Mouse (Mus musculus) adrenal gland, adult 18-20 months (tissue): Measurements from ENCODE around the gene Xrcc1. TPM values are rescaled to one million over a fixed set of nuclear protein-coding genes. Genes with fewer than 3 reads are reported as not detected.
A peak's percentile ranks its signal among the peaks of the same experiment; 100 is the strongest.

ENCODE experiments used
- DNase-seq, 2 experiments: peaks; one replicate each; pipeline ENCODE4 v3.0.0; 2021 to 2022; ENCODE audit warnings: low spot score in 2 of 2
- total RNA-seq, 2 experiments: library from RNA; stranded (reverse); gene quantifications; 1 replicate in 1 of 2; 2 replicates in 1 of 2; pipeline ENCODE4 v1.2.3; 2021

Xrcc1 gene
- total RNA-seq, 2 experiments from 2014 or later, result 35.9 to 37.1 TPM

DNA sequence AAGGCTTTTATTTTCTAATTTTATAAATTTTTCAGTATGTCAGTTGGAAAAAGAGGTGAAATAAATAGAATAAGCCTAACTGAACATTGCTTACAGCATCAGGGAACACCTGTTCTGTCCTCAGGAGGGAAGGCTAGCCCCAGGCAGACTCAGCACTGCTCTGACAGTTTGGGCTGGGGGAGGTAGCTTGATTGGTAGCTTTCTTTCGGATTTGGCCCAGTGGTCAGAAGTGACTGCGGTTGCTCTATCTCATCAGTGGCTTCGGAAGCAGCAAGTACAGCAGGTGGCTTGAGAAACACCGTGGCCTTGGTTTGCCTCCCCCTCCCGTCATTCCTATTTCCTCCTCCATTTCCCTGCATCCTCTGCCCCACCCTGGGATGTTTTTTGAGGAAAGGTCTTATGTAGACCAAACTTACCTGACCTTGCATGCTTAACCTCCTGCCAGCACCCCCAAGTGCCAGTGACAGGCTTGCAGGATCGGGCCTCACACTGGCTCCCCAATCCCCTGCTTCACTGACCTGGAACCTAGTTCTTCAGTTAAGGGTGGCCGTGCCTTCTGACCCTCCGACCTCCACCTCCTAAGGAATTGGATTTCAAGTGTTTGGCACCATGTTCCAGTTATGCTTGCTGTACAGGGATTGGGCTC, 17.2 kb downstream of the Xrcc1 start:
- no peak for DNase-seq

DNA sequence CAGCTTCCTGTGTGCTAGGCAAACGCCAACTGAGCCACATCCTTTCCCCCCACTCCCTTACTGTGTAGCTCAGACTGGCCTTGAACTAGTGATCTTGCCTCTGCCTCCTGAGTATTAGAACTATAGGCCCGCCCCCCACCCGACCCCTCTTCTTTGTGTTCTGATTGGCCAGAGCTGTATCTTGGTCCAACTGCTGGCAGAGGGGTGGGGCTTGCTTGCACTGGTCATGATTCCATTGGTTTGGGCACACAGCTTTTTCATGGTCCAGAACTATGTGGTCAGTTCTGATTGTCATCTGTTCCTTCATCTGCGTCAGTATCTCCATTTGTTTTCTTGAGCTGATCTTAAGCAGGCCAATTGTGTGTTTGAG, 17.7 kb downstream of the Xrcc1 start:
- no peak for DNase-seq

DNA sequence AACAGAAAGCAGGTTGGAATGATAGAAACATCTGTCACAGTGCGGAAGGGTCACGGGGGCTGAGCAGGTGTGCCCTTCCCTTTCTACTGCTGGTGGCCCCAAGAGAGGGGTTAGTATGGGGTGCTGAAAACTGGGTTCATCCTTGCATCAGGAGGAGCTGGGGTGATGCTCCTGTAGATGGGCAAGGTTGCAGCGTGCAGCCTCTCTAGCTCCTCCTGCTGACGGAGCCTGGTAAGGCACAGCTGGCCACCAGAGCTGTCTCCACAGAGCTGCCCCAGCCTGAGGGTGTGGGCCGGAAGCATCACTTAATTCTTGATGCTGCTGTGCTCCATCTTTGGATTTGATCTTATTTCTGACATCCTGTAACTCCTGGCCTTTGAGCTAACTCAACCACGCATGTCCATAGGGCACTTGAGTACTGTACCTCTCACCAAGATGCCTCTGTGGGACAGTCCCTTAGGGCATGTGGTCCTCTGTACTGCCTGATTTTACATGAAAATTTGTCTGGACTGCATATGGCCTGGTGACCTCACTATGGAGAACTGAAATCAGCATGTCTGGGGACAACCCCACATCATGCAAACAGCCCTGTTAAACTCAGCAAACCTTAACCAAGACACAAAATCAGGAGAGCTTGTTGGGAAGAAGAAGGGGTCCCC, 18.6 kb downstream of the Xrcc1 start:
- DNase-seq, result peak; percentile 62 to 74

DNA sequence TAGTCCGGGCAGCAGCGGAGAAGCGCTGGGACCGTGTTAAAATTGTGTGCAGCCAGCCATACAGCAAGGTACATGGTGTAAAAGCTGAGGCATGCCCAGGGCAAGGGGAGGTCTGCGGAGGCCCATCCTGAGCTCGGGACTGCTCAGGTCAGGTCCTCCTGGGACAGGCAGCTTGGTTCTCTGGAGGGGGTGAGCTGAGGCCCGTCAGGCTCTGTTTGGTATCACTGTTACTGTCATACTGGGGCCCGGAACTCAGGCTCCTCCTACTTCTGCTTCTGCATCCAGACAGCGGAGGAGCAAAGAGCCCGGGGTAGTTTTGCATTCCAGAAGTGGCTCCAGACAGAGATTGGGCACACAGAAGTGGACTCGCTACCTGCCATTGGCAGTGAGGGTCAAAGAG, 19.5 kb downstream of the Xrcc1 start:
- no peak for DNase-seq

DNA sequence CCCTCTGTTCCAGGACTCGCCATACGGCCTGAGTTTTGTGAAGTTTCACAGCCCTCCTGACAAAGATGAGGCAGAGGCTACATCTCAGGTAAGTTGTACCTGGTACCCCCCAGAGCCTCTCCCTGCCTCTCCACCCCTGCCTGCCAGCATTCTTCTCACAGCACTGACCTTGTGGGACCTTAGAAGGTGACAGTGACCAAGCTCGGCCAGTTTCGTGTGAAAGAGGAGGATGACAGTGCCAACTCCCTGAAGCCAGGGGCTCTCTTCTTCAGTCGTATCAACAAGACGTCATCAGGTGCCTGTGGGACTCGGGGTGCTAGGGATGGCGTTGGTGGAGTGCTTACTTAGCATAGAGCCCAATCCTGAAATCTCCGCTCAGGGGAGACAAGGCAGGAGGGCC, 20.1 kb downstream of the Xrcc1 start:
- DNase-seq, result no peak

DNA sequence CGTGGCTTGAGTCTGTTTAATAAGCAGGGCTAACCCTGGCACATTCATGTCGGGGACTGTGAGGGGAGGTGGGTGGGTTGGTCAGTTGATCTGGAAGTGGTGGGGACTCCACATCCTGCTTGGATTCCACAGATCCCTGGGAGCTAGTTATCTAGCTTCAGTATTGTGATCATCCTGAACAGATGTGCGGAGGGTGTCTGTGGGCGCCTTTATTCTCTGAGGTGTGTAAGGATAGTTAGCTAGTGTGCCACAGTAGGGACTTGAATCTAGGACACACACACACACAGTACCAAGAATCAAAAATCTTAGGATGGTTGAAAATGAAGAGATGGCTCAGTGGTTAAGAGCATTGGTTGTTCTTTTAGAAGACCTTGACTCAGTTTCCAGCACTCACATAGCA, 22.4 kb downstream of the Xrcc1 start:
- no peak for DNase-seq

DNA sequence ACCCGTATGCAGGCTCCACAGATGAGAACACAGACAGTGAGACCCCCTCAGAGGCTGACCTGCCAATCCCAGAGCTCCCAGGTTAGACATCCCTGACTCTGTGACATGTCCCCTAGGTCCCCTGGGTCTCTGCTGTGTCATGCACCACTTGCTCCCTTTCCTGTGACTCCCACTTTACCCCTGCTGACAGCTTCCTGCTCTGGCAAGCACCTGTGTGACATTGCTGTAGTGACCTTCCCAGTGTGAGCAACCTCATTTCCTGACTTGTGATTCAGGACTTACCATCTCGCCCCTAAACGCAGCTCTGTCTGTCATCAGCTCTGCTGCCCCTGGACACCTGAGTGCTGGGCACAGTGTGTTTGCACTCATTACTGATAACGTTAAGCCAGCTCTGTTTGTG, 25.0 kb downstream of the Xrcc1 start:
- DNase-seq, result no peak

DNA sequence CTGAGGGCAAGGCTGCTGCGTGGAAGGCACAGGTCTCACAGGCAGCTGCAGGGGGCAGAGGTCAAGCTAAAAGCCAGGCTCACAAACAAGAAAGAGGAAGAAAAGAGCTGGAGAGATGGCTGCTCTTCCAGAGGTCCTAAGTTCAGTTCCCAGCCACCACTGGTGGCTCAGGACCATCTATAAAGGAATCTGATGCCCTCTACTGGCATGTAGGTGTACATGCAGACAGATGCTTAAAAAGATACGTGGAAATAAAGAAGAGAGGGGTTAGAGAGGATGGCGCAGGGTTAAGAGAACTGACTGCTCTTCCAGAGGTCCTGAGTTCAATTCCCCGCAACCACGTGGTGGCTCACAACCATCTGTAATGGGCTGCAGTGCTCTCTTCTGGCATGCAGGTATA, 26.4 kb downstream of the Xrcc1 start:
- no peak for DNase-seq

DNA sequence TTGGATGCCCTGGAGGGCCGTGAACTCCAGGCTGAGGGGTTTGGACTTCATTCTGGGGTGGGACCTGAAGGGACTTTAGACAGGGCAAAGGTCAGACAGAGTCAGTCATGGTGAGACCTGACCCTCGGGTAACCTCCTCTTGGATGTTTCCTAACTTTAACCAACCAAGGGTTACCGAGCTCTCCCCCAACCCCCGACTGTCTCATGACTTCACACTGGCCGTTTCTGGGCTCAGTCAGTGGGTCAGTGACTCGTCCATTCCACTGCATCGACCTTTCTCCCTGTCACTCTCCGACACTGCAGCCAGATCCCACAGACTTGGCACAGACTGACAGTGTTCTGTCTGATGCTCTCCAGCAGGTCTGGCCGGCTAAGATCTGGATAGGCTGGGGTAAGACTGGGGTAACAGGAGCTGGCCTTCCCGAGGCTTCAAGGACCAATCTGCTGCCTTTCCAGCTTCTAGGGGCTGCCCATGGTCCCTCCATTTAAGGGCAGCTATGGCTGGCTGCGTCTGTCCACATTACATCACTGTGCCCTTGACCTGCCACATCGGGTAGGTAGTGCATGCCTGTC, 28.2 kb downstream of the Xrcc1 start:
- DNase-seq, result no peak

DNA sequence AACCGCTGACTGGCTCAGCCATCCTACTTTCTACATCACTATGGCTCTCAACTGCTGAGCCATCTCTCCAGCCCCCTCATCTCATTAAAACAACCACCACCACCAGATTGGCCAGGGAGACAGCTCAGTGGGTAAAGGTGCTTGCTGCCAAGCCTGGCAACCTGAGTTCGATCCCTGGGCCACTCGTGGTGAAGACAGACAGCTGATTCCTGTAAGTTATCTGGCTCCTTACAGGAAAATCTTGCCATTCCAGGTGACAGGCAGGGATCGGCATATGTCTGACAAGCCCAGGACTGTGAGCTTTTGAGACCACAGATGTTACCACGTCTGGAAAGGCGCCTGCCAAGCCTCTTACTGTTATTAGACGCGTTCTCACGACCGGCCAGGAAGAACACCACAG, 31.7 kb downstream of the Xrcc1 start:
- no peak for DNase-seq

DNA sequence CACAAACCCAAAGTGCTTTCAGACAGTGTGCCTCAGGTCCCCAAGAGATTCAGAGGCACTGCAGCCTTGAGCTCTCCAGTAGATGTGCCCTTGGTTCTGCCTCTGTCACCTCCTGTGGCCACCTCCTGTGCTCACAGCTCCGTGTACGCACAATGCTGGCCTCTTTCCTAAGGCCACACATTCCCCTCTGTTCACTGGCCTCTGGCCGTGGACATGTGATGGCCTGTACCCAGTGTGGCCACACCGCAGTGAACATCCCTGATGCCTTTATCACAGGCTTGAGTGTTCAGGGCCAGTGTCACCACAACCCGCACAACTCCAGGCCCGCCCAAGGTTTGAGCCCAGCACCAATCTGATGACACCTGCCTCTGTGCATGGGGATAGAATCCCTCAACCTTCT, 38.8 kb downstream of the Xrcc1 start:
- no peak for DNase-seq

DNA sequence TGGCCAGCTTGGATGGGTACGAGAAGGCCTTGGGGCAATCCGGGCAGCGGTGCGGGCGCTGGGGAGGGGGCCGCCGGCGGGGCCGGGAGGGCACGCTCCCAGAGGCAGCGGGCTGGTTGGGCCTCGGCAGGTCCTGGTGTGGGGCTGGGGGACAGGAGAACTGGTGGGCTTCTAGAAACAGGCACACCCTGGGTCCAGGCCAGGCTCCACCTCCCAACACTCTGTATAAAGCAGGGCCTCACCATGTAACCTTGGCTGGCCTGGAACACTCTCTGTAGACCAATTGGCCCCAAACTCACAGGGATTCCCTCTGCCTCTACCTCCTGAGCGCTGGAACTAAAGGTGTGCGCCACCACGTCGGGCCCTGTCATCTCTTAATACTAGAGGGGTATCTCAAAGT, 39.9 kb downstream of the Xrcc1 start:
- DNase-seq, result no peak

DNA sequence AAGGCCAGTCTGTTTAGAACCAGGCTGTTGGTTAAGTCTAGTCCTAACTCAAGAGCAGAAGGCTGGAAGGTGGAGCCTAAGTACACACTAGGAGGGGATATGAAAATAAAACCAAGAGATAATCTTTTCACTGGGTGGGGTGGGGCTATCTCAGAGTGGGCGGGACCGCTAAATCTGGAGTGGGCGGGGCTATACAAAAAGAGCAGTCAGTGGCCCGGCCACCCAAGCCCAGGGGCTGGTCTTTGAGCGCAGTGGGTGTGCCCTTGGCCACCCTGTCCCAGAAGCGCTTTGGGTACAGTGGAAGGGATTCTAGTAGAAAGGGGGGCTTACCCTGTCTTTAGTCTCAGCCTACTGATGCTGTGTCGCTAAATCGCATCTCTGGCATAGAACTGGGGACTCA, 40.7 kb downstream of the Xrcc1 start:
- no peak for DNase-seq

DNA sequence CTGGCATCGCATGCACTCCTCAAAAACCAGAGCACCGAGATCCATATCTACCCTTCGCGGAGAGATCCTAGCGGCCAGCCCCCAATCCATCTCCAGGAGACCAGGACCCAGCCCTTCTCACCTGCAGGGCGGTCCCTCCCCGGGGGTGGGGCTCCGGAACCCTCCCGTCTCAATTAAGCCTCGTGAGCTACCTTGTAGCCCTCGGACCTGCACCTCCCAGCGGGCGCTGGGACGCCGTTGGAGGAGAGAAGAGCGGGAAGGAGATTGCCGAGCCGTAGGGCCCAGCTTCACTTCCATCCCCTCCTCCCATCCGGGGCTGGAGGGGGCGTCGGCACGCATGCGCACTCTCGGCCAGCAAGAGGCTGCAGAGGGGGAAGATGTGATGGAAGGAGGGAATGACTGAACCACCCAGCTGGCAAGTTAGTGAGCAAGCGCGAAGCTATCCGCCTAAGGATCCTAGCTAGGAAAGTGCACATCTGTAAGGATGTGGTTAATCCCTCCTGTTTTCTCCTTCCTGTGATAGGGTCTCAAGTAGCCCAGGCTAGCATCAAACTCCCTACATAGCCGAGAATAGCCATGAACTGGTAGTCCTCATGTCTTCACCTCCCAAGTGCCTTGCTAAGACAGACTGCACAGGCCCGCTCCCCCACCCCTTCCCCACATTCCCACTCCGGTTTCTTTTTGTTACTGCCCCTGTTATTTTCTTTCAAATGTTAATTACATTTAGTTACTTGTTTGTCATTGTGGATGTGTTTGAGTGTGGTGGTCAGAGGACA, 41.4 kb downstream of the Xrcc1 start, which contains the start of the genes Ethe1 and Zfp575:
Gene Ethe1, plus strand, starts transcription at position 214 of the 776 bp plus-strand sequence.
Gene Zfp575, minus strand, starts transcription at position 312 of the 776 bp plus-strand sequence.
- DNase-seq, result no peak

DNA sequence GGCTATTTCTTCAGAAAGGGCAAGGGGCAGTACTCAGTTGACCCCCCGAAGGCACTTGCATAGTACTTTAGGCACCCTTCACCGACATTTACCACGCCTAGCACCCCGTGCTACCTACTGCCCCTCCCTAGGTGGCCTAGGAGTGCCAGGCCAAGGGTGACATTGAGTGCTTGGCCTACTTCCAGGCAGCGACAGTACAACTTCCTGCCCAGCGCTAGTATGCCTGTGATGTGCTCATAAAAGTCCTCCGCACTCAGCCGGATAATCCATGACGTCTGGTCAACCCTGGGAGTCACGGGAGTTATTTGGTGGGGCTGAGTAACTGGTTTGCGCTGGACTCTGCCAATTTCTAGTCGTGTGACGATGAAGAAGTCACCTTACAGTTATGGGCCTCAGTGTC, 42.2 kb downstream of the Xrcc1 start:
- DNase-seq, result peak in 1 of 2 experiments; percentile 50

DNA sequence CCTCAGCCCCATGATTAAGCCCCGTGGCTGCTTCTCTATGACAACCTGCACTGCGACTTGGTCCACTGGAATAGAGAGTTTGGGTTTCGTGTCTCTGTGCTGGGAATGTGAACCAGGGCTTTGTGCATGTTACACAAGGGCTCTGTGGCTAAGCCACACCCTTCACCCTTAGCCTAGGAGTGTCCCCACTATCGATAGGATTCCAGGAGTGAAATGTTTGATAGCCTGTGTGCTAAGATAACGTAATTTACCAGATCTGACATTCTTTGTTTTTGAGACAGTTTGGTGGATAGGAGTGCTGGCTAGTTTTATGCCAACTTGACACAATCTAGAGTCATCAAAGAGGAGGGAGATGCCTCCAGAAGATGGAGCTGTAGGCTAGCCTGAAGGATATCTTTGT, 45.6 kb downstream of the Xrcc1 start:
- DNase-seq, result no peak

DNA sequence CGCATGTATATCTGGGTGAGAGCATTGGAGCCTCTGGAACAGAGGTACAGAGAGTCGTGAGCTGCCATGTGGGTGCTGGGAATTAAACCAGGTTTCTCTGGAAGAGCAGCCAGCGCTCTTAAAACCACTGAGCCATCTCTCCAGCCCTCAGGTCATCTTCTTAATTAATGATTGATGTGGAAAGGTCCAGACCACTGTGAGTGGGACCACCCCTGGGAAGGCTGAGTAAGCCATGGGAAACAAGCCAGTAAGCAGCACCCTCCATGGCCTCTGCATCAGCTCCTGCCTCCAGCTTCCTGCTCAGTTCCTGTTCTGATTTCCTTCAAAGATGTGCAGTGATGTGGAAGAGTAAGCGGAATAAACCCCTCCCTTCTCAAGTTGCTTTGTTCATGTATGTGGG, 46.1 kb downstream of the Xrcc1 start:
- DNase-seq, result no peak

DNA sequence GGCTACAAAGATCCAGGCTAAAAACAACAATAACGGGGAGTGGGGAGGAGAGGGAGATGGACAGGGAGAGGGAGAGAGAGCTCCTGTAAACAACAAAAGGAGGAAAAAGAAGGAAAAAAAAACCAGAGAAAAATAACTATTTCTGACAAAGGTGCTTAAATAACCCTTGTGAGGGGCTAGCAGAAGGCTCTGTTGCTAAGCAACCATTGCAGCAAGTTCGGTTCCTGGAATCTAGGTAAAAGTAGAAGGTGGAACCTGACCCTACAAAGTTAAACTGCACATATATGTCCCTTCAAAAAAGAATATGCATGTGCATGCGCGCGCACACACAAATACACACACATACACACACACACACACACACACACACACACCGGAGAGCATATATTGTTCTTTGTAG, 46.7 kb downstream of the Xrcc1 start:
- DNase-seq, result no peak

DNA sequence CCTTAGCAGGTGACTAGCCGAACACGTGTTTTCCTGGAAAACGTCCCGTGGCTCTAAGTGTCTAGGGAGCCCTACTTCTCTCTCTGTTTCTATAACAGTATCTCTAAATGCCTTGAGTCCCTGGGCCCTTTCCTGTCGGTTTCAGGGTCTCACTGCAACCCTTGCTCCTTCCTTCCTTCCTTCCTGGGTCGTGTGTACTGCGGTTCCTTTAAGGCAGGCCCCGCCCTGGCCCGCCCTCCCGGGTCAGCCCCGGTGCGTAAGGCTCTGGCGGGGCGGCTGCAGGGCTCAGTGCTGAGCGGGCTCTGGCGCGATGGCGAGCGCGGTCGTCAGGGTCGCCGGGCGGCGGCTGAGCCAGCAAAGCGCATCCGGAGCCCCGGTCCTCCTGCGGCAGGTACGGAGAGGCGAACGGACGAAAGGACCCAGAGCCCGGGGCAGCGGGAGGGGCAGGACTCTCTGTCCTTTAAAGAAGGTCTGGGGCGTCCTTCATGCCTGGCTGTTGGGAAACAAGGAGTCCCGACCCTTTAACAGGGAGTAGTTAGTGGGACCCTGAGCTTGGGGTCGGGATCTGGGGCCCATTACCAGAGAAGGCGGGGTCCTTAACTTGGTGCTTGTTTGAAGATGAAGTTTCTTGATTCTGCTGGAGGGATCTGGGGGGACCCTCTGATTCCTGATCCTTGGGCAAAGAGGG, 47.7 kb downstream of the Xrcc1 start:
- DNase-seq, result peak; percentile 79 to 83

DNA sequence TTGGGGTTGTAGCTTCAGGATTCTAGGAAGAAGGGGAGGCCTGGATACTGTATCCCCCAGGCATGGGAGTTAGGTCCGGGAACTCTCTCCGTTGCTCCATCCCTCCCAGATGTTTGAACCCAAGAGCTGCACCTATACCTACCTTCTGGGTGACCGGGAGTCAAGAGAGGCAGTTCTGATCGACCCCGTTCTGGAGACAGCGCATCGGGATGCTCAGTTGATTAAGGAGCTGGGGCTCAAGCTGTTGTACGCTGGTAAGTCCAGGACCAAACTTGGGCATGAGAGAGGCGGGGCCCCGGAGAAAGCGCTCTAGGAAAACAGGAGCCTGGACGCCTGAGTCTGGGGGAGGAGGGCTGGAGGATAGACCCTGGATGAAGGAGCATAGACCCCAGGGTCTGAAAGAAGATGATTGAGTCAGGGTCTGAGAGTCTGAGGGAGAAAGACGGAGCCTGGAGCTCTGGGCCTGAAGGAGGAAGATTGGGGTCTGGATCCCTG, 48.3 kb downstream of the Xrcc1 start:
- DNase-seq, result no peak

DNA sequence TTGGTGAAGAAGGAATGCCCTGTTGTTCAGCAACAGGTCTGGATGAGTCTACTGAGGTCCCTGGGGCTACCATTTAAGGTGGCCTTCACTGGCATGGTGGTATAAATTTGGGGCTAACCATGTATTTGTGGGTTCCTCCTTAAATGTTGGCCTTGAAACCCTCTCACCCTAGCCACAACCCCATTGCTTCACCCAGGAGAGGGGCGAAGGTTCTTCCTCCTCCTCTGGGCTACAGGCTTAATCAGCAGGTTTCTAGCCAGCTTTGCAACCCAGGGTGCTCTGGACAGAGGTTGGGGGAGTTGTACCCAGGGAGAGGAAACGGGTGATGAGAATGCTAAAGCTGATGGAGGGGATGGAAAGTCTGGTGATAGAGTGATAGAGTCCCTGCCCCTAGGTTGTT, 49.4 kb downstream of the Xrcc1 start:
- no peak for DNase-seq
